Comparison of ENCODE assay signal across 10 mouse cellular contexts in the genomic region with DNA sequence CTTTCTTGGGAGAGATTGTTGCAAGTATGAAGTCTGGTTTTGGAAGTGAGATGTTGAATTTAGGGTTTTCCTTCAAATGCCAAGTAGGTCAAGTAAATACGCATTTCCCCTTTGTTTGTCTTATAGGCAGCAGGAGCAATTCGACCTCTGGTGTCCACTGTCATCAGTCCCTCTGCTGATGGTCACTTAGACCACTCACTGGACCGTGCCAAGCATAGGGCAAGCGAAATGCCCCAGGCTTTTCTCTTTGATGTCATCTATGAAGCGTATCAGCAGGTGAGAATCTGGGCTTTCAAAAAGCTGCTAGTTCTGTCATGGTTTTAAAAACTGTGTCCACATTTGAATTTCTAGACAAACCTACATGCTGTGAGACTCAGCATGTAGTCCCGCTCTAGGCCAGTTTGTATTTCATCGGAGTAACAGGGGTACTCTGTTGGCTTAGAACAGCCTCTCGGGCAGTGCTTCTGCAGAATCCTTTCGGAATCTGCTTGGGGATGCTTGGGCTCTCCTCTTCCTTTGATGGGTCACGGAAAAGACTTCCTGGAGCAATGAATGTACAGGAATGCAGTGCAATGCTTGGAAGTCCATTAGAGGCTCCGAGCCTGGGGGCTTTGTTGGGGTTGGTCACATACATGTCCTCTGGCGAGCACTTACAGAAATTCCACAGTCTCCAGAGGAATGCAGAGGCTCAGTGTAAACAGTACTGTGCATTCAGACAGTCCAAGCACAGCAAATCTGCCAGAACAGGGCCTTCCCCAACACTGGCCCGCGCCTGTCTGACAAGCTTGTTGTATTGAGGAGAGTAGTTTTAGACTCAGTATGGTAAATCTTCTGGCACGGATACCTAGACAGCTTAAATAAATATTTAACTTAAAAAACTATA. TPM values are rescaled to one million over a fixed set of nuclear protein-coding genes. Genes with fewer than 3 reads are reported as not detected.
DNase-seq lines count a peak whose midpoint lies in the region; ATAC-seq and TF ChIP-seq lines count a peak whose summit lies in the region.
"Had no signal": no experiment of that assay in that cellular context is flagged by ENCODE, and none has a peak within 500 bp of the region (broad histone marks: within the 10 kb centered on the region; RNA-seq: fewer than 3 reads in every experiment).

No protein-coding gene starts in this region.

- TF ChIP-seq POLR2A in kidney, adult 2 months (IDR thresholded peaks at IDR 0.05; ENCODE audit: low read depth, low read length) = no peak
- no peak for TF ChIP-seq POLR2A in thymus, adult 2 months (IDR thresholded peaks at IDR 0.05; ENCODE audit: control insufficient read depth, extremely low read depth, insufficient read depth, low read length, poor library complexity)

- ATAC-seq in neural tube, embryonic 11.5 days (ENCODE audit: insufficient read depth, low FRiP score, low TSS enrichment) = peak; percentile 54; the same call in 1 of the 2 replicates
- ATAC-seq in erythroblast, adult 5-6 weeks (replicated peaks; ENCODE audit: low FRiP score, poor library complexity, severe bottlenecking) = no peak

- no peak overlapping the region for H3K9ac ChIP-seq in neural tube, embryonic 11.5 days (ENCODE audit: low read length)
- H3K9ac ChIP-seq: heart, embryonic 12.5 days; liver, embryonic 13.5 days had no signal

- no peak for TF ChIP-seq CTCF in kidney, adult 2 months (conservative IDR thresholded peaks at IDR 0.05; ENCODE audit: insufficient read depth, insufficient read length, low read depth, low read length)
- TF ChIP-seq CTCF in thymus, adult 2 months (IDR thresholded peaks at IDR 0.05; ENCODE audit: borderline replicate concordance, control insufficient read depth, extremely low read depth, insufficient read depth, low read length, poor library complexity) = no peak

- peak; percentile 8 for DNase-seq in kidney, adult 18-20 months
- no peak for DNase-seq in kidney, postnatal 25 days
- DNase-seq in embryo, embryonic 9.5 days (ENCODE audit: extremely low spot score) = peak; percentile 35
- peak; percentile 27 for DNase-seq in kidney, adult 2 months
- peak; percentile 16 for DNase-seq in neural tube, embryonic 11.5 days (ENCODE audit: low spot score)
- DNase-seq in left cerebral cortex, adult 8-10 months (ENCODE audit: low spot score in 2 of 2) = no peak
- no peak for DNase-seq in thymus, adult 2 months
- DNase-seq: liver, embryonic 13.5 days had no signal

- no peaks in the 10 kb centered on the region for H3K27me3 ChIP-seq in kidney, adult 2 months (replicated peaks; ENCODE audit: control insufficient read depth, insufficient read depth, low read length)
- no peaks in the 10 kb centered on the region for H3K27me3 ChIP-seq in neural tube, embryonic 11.5 days (ENCODE audit: control insufficient read depth, insufficient read depth, low read length)
- no peaks in the 10 kb centered on the region for H3K27me3 ChIP-seq in thymus, adult 2 months (ENCODE audit: control insufficient read depth, insufficient read depth, low read length)
- H3K27me3 ChIP-seq: heart, embryonic 12.5 days; liver, embryonic 13.5 days had no signal

- H3K36me3 ChIP-seq in kidney, adult 2 months (ENCODE audit: control insufficient read depth, insufficient read depth, low read length) = no peaks in the 10 kb centered on the region
- no peaks in the 10 kb centered on the region for H3K36me3 ChIP-seq in neural tube, embryonic 11.5 days (ENCODE audit: control insufficient read depth, insufficient read depth, low read length)
- H3K36me3 ChIP-seq in thymus, adult 2 months (ENCODE audit: control insufficient read depth, insufficient read depth, low read length) = no peaks in the 10 kb centered on the region
- H3K36me3 ChIP-seq: heart, embryonic 12.5 days; liver, embryonic 13.5 days had no signal

- no peak overlapping the region for H3K4me3 ChIP-seq in kidney, adult 2 months (ENCODE audit: insufficient read depth, low read depth, low read length)
- no peak overlapping the region for H3K4me3 ChIP-seq in neural tube, embryonic 11.5 days (ENCODE audit: low read depth, low read length)
- no peak overlapping the region for H3K4me3 ChIP-seq in thymus, adult 2 months (ENCODE audit: control insufficient read depth, insufficient read depth, low read length)
- H3K4me3 ChIP-seq: heart, embryonic 12.5 days; liver, embryonic 13.5 days had no signal

- no peaks in the 10 kb centered on the region for H3K4me1 ChIP-seq in kidney, adult 2 months (ENCODE audit: control insufficient read depth, insufficient read depth, low read length)
- no peaks in the 10 kb centered on the region; the same call in 1 of the 2 replicates for H3K4me1 ChIP-seq in neural tube, embryonic 11.5 days (ENCODE audit: control insufficient read depth, insufficient read depth, low read length)
- H3K4me1 ChIP-seq in thymus, adult 2 months (replicated peaks; ENCODE audit: control insufficient read depth, insufficient read depth, low read length) = no peaks in the 10 kb centered on the region
- H3K4me1 ChIP-seq: liver, embryonic 13.5 days had no signal

- H3K27ac ChIP-seq in kidney, adult 2 months (ENCODE audit: insufficient read depth, low read depth, low read length) = no peak overlapping the region
- no peak overlapping the region for H3K27ac ChIP-seq in neural tube, embryonic 11.5 days (ENCODE audit: low read depth, low read length)
- no peak overlapping the region for H3K27ac ChIP-seq in thymus, adult 2 months (ENCODE audit: control insufficient read depth, insufficient read depth, low read length)
- H3K27ac ChIP-seq: liver, embryonic 13.5 days had no signal

- no peaks in the 10 kb centered on the region for H3K9me3 ChIP-seq in neural tube, embryonic 11.5 days (ENCODE audit: control insufficient read depth, low read length)
- H3K9me3 ChIP-seq: heart, embryonic 12.5 days; liver, embryonic 13.5 days had no signal

- WGBS in kidney, adult 2 months = 64% methylated on average over 15 of the region's 15 CpGs
- 46% methylated on average over 15 of the region's 15 CpGs for WGBS in neural tube, embryonic 11.5 days
- WGBS in thymus, adult 2 months = 93% methylated on average over 15 of the region's 15 CpGs

- no peak overlapping the region for H3K4me2 ChIP-seq in neural tube, embryonic 11.5 days (ENCODE audit: low read depth)
- H3K4me2 ChIP-seq: heart, embryonic 12.5 days; liver, embryonic 13.5 days had no signal

RNA-seq across cellular contexts. Expression of gene D630036H23Rik, which starts 44.4 kb away (rescaled TPM):
- polyA plus RNA-seq in kidney, adult 2 months (2012; rRNA removed) = 3.3 and 3.8 TPM in 2 replicates
- 1.1 and 1.2 TPM in 2 replicates for polyA plus RNA-seq in neural tube, embryonic 11.5 days (2014; fragmentation: Nextera tagmentation; extraction: Ambion mirVana)
- total RNA-seq in left cerebral cortex, adult 8-10 months (2022) = 1 to 10 TPM; 2.3 to 2.9 (median 2.6) TPM
- total RNA-seq in erythroblast, adult 5-6 weeks (2015; ENCODE audit: low replicate concordance) = not detected in 2 replicates
- not detected in 2 replicates for total RNA-seq in erythroblast, adult 5-6 weeks (2017; ENCODE audit: low replicate concordance)
- polyA plus RNA-seq in thymus, adult 2 months (2012; rRNA removed) = 0.50 and 0.66 TPM in 2 replicates

RNA-seq across cellular contexts. Expression of gene Ispd, which starts 45.2 kb away (rescaled TPM):
- polyA plus RNA-seq in kidney, adult 2 months (2012; rRNA removed) = 1.9 and 2.5 TPM in 2 replicates
- polyA plus RNA-seq in neural tube, embryonic 11.5 days (2014; fragmentation: Nextera tagmentation; extraction: Ambion mirVana) = 10.6 and 12.7 TPM in 2 replicates
- total RNA-seq in left cerebral cortex, adult 8-10 months (2022) = 10 to 100 TPM; 10.9 to 13.8 (median 11.9) TPM
- total RNA-seq in erythroblast, adult 5-6 weeks (2015; ENCODE audit: low replicate concordance) = 1.3 TPM in 1 of 2 replicates, not detected in the other
- total RNA-seq in erythroblast, adult 5-6 weeks (2017; ENCODE audit: low replicate concordance) = 0.28 and 2.0 TPM in 2 replicates
- 0.53 and 0.70 TPM in 2 replicates for polyA plus RNA-seq in thymus, adult 2 months (2012; rRNA removed)

Comparison
In these comparisons a context has a peak if more than half of its experiments do, and no peak if none do; other contexts are left out.
1. DNase-seq: peak in kidney, adult 18-20 months (single experiment), embryo, embryonic 9.5 days (single experiment), kidney, adult 2 months (single experiment) and neural tube, embryonic 11.5 days (single experiment); none in kidney, postnatal 25 days (0 of 2), left cerebral cortex, adult 8-10 months (0 of 2) and thymus, adult 2 months (single experiment).